Mouse (Mus musculus): ENCODE measurements around the gene Egln2. TPM values are rescaled to one million over a fixed set of nuclear protein-coding genes. Genes with fewer than 3 reads are reported as not detected.

Gene Egln2
- polyA plus RNA-seq, 1 experiment from 2014 or later = 102 TPM

DNA sequence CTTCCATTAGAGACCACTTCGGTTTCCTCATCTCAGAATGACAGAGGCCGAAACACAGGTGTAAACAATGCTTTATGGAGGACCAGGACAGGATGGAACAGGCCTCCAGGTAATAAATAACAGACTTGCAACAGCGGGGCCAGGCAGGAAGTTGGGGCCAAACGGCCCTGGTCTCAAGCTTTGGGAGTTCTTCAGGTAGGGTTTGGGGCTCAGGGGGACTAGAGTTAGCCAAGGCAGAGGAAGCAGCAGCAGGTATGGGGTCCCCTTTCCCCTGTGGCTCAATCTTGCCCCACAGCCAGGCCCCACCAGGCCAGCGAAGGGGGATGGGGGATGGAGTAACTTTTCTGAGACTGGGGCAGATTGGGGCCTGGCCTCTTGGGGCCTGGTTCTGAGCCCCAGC is 1.8 kb upstream of the Egln2 start:
- H3K4me1 ChIP-seq = peaks cover 32% of the 10 kb centered on the region
- ATAC-seq (ENCODE audit: low FRiP score) = no peak
- H3K9ac ChIP-seq = no peak overlapping the region
- peaks cover 47% of the 10 kb centered on the region for H3K36me3 ChIP-seq
- no peaks in the 10 kb centered on the region for H3K27me3 ChIP-seq
- H3K4me3 ChIP-seq = no peak overlapping the region
- H3K4me2 ChIP-seq (replicated peaks) = no peak overlapping the region; the same call in 1 of the 2 replicates
- WGBS = 91% methylated on average over 5 of the region's 5 CpGs
- H3K27ac ChIP-seq = no peak overlapping the region
- no peaks in the 10 kb centered on the region for H3K9me3 ChIP-seq (replicated peaks)

DNA sequence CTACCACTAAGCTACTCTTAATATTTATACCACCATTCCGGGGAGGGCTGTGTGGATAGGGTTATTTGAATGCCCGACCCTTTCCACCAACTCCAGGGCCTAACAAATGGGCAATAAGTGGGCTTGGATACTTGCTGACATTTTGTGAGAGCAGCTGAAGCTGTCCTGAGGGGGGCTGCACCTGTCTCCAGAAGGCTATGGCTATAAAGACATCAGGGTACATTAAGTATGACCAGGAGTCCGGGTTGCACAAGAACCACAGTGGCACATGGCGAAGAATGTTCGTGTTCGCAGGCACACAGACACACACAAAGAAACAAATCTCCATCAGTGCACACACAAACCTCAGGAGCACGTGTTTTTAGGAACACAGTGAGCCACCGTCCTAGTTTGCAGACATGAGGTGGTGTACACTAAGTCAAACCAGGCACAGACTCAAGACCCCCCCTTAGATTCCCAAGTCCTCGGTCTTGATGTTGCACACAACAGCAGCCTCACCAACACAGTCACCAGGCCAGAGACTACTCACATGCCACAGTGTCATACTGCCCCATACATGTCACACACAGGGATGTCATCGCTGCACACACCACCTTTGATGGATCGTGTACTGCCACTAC is 983 bp upstream of the Egln2 start:
- peak overlapping the region; percentile 99 for H3K27ac ChIP-seq
- H3K9me3 ChIP-seq (replicated peaks) = no peaks in the 10 kb centered on the region
- peaks cover 43% of the 10 kb centered on the region for H3K36me3 ChIP-seq
- H3K4me2 ChIP-seq (replicated peaks) = peak overlapping the region; percentile 87
- H3K4me3 ChIP-seq = peak overlapping the region; percentile 69
- peak overlapping the region; percentile 91 for H3K9ac ChIP-seq
- WGBS = 78% methylated on average over 11 of the region's 11 CpGs
- ATAC-seq (ENCODE audit: low FRiP score) = peak; percentile 7; the same call in 1 of the 2 replicates
- H3K4me1 ChIP-seq = peaks cover 40% of the 10 kb centered on the region
- no peaks in the 10 kb centered on the region for H3K27me3 ChIP-seq

DNA sequence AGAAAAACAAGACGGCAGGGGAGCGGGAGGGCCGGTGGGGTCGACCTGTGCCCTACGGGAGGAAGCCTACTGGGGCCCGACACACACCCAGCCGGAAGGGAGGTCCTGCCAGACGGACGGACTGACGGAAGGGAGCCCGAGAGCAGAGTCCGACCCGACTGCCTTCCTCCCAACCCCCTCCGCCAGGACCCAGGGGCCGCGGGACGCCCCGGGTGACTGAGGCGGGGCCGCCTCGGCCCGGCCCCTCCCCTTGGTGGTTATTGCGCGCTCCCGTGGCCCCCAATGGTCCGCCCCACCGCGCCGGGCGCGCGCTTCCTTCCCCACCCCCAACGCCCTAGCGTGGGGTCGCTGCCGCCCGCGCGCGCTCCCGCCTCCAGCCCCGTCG is 381 bp downstream of the Egln2 start:
- H3K4me1 ChIP-seq = peaks cover 54% of the 10 kb centered on the region
- no peaks in the 10 kb centered on the region for H3K9me3 ChIP-seq (replicated peaks)

DNA sequence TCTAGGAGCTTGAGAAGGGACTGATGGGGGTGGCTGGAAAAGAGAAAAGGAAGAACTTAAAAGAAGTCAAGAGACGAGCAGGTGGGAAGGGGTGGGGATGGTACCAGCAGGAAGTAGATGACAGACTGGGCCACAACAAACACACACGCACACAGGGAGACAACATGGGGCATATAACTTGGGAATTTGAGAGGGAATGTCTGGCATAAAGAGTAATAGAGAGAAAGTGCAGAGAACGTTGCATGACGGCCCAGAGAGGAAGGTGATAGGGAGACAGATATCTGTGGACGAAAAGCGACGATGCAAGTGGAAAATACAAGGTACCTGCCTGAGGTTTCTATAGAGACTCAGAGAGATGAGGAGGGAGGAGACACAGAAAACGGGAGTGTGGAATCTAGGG is 906 bp downstream of the Egln2 start:
- H3K4me1 ChIP-seq = peaks cover 59% of the 10 kb centered on the region
- no peaks in the 10 kb centered on the region for H3K9me3 ChIP-seq (replicated peaks)
- peak overlapping the region; percentile 69 for H3K4me3 ChIP-seq
- peaks cover 30% of the 10 kb centered on the region for H3K36me3 ChIP-seq
- H3K27ac ChIP-seq = peak overlapping the region; percentile 99
- peak overlapping the region; percentile 87 for H3K4me2 ChIP-seq (replicated peaks)
- ATAC-seq (ENCODE audit: low FRiP score) = no peak
- peak overlapping the region; percentile 91 for H3K9ac ChIP-seq
- 5% methylated on average over 8 of the region's 8 CpGs for WGBS
- no peaks in the 10 kb centered on the region for H3K27me3 ChIP-seq

More for the DNA sequence above, 381 bp downstream of the Egln2 start:
- ATAC-seq (ENCODE audit: low FRiP score) = peak; percentile 72
- WGBS = under 1% methylated on average over 35 of the region's 43 CpGs
- H3K36me3 ChIP-seq = peaks cover 35% of the 10 kb centered on the region
- peak overlapping the region; percentile 87 for H3K4me2 ChIP-seq (replicated peaks)
- H3K27me3 ChIP-seq = no peaks in the 10 kb centered on the region
- H3K4me3 ChIP-seq = peak overlapping the region; percentile 69
- H3K9ac ChIP-seq = peak overlapping the region; percentile 91
- H3K27ac ChIP-seq = peak overlapping the region; percentile 99

DNA sequence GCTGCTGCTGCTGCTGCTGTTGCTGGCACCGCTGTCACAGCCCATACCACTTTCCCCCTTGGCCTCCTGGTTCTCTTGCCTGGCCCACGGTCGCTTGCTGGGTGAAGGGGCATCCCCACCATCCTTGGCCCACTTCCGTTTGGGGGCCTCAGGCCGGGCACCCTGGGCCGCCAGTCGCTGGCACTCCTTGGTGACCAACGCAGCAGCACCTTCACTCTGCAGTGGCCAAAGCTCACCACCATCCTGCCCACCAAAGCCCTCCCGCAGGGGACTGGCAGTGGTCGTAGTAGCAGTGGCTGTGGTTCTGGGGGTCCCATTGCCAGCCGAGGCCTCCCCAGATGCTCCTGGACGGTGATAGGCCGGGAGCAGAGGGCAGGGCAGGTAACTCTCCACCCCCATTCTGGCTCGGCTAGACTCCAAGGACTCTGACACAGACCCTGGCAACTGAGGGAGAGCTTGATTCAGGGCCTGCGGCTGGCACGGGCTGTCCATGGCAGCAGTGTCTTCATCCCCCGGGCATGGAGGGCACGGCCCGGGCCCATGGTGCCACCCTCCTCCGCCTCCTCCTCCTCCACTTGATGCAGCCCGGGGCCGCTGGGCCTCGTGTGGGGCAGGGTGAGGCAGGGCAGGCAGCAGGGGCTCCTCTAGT is 1.5 kb downstream of the Egln2 start:
- no peaks in the 10 kb centered on the region for H3K27me3 ChIP-seq
- H3K9ac ChIP-seq = peak overlapping the region; percentile 91
- peak overlapping the region; percentile 69 for H3K4me3 ChIP-seq
- 71% methylated on average over 23 of the region's 23 CpGs for WGBS
- H3K27ac ChIP-seq = peak overlapping the region; percentile 99
- no peaks in the 10 kb centered on the region for H3K9me3 ChIP-seq (replicated peaks)
- H3K4me2 ChIP-seq (replicated peaks) = peak overlapping the region; percentile 87
- peaks cover 65% of the 10 kb centered on the region for H3K4me1 ChIP-seq
- H3K36me3 ChIP-seq = peaks cover 28% of the 10 kb centered on the region
- no peak for ATAC-seq (ENCODE audit: low FRiP score)

DNA sequence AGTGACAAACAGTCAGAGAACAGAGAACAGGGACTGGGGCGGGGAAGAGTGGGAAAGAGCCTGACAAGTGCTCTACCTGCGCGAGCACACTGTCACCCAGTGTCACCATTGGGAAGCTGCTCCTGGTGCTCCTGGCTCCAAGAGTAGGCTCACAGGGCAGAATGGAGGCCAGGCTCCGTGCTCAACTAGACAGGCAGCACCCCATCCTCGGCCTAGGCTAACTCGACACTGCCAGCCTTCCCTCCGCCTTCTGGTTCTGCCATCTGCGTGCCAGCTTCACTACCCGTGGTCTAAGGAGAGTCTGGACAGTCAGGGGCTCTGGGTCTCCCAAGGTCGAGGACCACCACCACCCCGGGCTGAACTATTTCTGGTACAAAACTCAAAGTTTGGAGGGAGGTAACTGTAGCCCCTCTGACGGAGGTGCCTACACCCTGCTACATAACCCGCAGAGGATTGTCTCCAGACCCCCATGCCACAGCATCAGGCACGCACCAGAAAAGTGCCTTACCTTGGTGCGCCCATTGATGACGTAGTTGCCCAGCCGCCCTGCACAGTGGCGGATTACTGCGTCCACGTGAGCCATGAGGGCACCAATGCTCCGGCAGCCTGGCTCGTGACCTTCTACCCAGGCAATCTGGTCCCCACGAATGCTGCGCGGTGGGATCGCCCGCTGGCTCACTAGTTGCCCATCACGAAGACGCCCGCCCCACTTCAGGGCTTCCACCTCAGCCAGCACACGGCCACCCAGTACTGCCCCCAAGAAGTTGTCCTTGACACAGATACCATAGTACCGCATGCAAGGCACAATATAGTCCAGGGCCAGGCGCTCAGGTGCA is 2.3 kb downstream of the Egln2 start:
- ATAC-seq (ENCODE audit: low FRiP score) = no peak

DNA sequence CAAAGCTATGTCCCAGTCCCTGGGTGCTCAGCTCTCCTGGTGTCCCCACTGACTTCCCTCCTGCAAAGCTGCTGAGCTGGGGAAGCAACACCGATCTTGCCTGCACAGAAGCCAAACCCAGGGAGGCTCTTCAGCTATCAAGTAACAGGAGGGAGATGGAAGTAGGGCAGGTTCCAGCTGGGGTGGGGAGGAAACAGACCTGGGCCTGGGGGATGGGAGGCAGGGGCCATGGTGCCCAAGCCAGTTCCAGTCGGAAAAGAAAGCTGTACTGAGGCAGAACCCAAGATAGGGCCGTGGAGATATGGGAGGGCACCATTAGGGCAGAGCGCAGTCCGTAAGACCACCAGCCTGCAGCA is 3.2 kb downstream of the Egln2 start:
- H3K4me1 ChIP-seq = peaks cover 68% of the 10 kb centered on the region
- peak overlapping the region; percentile 69; the same call in 1 of the 2 replicates for H3K4me3 ChIP-seq
- H3K4me2 ChIP-seq (replicated peaks) = peak overlapping the region; percentile 87
- ATAC-seq (ENCODE audit: low FRiP score) = no peak
- 80% methylated on average over 5 of the region's 5 CpGs for WGBS
- H3K9me3 ChIP-seq (replicated peaks) = no peaks in the 10 kb centered on the region
- no peaks in the 10 kb centered on the region for H3K27me3 ChIP-seq
- H3K36me3 ChIP-seq = peaks cover 41% of the 10 kb centered on the region
- H3K27ac ChIP-seq = no peak overlapping the region
- peak overlapping the region; percentile 91 for H3K9ac ChIP-seq

More for the DNA sequence above, 2.3 kb downstream of the Egln2 start:
- Histone ChIP-seq H3K4me3 (peak overlapping the region; percentile 69), H3K27me3 (no peaks in the 10 kb centered on the region), H3K4me2 (replicated peaks) (peak overlapping the region; percentile 87), H3K9me3 (replicated peaks) (no peaks in the 10 kb centered on the region), H3K9ac (peak overlapping the region; percentile 91; the same call in 1 of the 2 replicates), H3K4me1 (peaks cover 68% of the 10 kb centered on the region), H3K27ac (no peak overlapping the region), H3K36me3 (peaks cover 32% of the 10 kb centered on the region)
- whole genome bisulfite sequencing = 87% methylated on average over 33 of the region's 33 CpGs

DNA sequence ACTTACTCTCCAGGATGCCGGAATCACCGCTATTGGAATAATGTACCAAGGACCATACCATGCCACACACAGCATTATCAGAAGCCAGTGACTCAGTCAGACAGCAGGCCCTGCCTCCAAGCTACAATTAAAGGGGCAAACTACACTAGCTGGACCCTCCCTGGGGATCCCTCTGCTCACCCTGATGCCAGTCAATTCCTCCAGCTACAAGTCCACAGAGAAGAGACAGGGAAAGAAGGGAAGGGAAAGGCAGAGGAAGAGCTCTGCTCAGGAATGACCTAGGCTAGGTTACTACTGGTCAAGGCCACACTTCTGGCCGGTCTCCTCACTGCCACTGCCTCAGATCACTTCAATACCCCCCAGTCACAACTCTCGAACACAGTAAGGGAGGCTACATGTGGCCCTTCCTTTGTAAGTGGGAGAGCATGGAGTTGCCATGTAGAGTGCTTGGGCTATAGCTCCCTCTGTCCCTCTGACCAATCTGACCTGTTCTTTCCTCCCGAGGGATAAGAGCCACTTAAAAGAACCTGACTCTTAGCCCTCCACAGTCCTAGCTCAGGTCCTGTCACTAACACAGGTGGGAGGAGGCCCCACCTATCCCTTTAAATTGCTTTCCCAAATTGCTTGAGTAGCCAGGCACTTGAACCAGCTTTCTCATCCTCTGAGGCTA is 3.7 kb downstream of the Egln2 start:
- H3K36me3 ChIP-seq = peaks cover 46% of the 10 kb centered on the region
- peaks cover 67% of the 10 kb centered on the region for H3K4me1 ChIP-seq
- WGBS = 84% methylated on average over 5 of the region's 5 CpGs
- H3K4me2 ChIP-seq (replicated peaks) = peak overlapping the region; percentile 87
- H3K4me3 ChIP-seq = peak overlapping the region; percentile 69; the same call in 1 of the 2 replicates
- no peak overlapping the region for H3K27ac ChIP-seq
- no peak for ATAC-seq (ENCODE audit: low FRiP score)
- H3K27me3 ChIP-seq = no peaks in the 10 kb centered on the region
- H3K9me3 ChIP-seq (replicated peaks) = no peaks in the 10 kb centered on the region
- H3K9ac ChIP-seq = peak overlapping the region; percentile 91

DNA sequence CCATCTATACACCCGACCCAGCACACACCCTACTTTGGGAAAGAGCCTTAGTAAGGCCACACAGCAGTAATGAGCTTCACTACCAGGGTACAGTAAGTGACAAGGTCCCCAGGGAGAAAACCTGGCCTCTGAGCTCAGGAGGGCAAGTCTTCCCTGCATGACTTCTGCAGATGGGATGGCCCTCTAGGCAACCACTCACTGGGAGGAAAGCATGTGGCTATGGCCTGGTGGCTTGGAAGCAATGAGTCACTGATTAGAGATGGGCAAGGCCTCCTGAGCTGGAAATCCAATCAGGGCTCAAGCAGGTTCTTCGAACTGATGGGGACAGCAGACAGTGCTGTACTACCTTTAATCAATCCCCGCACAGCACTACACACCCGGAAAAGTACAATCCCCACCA is 4.9 kb downstream of the Egln2 start:
- no peak overlapping the region for H3K4me3 ChIP-seq
- 82% methylated on average over 4 of the region's 4 CpGs for WGBS
- no peak overlapping the region for H3K4me2 ChIP-seq (replicated peaks)
- H3K9me3 ChIP-seq (replicated peaks) = no peaks in the 10 kb centered on the region
- H3K27me3 ChIP-seq = no peaks in the 10 kb centered on the region
- H3K4me1 ChIP-seq = peaks cover 59% of the 10 kb centered on the region
- H3K36me3 ChIP-seq = peaks cover 55% of the 10 kb centered on the region
- no peak overlapping the region for H3K27ac ChIP-seq
- no peak overlapping the region for H3K9ac ChIP-seq
- no peak for ATAC-seq (ENCODE audit: low FRiP score)

DNA sequence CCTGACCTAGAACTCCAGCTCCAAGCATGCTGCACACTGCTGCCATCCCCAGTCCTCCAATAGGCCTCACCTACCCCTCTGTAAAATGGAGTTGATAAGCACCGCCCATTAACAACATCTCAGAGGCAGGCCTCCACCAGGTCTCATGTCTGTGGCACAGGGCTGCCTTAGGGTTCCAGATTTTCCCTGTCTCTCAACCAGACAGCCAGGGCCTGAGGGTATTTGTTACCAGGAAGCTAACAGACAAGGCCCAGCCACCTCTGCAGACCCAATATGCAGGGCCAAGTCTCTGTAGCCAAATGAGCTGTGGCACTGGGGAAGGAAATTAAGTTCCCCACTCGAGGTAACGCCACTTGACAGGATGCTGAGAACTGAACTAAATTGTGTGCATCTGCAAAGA is 5.7 kb downstream of the Egln2 start:
- Histone ChIP-seq H3K4me1 (peaks cover 59% of the 10 kb centered on the region), H3K27ac (0 out of 2 replicates have a peak overlapping the region, but pooled peaks have one; percentile 44), H3K9me3 (replicated peaks) (no peaks in the 10 kb centered on the region), H3K36me3 (peaks cover 55% of the 10 kb centered on the region), H3K27me3 (no peaks in the 10 kb centered on the region), H3K4me2 (replicated peaks) (no peak overlapping the region), H3K4me3 (no peak overlapping the region), H3K9ac (no peak overlapping the region)
- ATAC-seq (ENCODE audit: low FRiP score) = no peak
- 94% methylated on average over 3 of the region's 3 CpGs for WGBS

DNA sequence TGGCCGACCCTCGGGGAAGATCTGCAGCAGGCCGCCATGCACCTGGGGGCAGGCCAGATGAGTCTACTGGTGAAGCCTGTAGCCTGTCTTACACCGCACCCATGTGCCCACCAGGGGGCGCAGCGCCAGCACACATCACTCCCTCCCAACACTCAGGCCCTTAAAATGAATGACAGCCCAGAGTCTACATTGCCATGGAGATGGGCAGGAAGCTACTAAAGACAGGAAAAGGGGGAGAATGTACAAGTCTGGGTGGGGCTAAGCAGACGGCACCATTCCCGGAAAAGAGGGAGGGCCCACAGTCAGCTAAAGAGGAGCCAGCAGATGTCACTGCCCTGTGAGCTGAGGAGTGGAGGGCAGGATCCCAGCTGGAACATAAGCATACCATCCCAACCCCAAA is 6.7 kb downstream of the Egln2 start:
- ATAC-seq (ENCODE audit: low FRiP score) = peak; percentile 92
- peaks cover 50% of the 10 kb centered on the region for H3K4me1 ChIP-seq
- no peaks in the 10 kb centered on the region for H3K27me3 ChIP-seq
- H3K4me2 ChIP-seq (replicated peaks) = no peak overlapping the region
- 20% methylated on average over 8 of the region's 8 CpGs for WGBS
- H3K9ac ChIP-seq = no peak overlapping the region
- no peaks in the 10 kb centered on the region for H3K9me3 ChIP-seq (replicated peaks)
- no peak overlapping the region for H3K27ac ChIP-seq
- no peak overlapping the region for H3K4me3 ChIP-seq
- peaks cover 50% of the 10 kb centered on the region for H3K36me3 ChIP-seq

DNA sequence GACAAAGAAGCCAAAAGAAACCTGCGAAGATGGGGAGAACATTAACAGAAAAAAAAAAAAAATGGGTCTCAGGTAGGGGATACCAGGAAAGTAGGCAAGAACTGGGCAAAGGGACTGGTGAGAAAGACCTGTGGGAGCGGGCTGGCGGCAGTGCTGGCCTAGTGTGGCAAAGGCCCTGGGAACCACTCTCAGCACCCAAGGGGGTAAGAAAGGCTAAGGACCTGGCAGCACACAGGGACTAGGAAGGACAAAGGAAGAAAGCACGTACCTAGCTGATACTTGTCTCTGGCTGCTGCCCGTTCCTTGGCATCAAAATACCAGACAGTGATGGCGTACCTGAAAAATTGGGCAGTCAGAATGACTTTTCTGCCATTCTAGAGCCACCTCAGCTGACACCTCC is 7.3 kb downstream of the Egln2 start:
- Histone ChIP-seq H3K4me1 (peaks cover 44% of the 10 kb centered on the region), H3K36me3 (peaks cover 44% of the 10 kb centered on the region), H3K27me3 (no peaks in the 10 kb centered on the region), H3K27ac (no peak overlapping the region), H3K4me2 (replicated peaks) (no peak overlapping the region), H3K4me3 (no peak overlapping the region), H3K9ac (no peak overlapping the region), H3K9me3 (replicated peaks) (no peaks in the 10 kb centered on the region)
- WGBS = 100% methylated on average over 6 of the region's 6 CpGs
- ATAC-seq (ENCODE audit: low FRiP score) = no peak
